Mouse (Mus musculus) kidney, postnatal 14 days (tissue): ENCODE measurements around the gene Lalba.
"Not testable (repeated sequence)": the region's sequence is repeated elsewhere in the genome, so short reads cannot be mapped to it uniquely, and the experiment has no call there.

Experiments used
- DNase-seq: peaks from one replicate; pipeline ENCODE4 v3.0.0; 2022; ENCODE audit warnings: mixed read lengths

The Lalba gene

DNA sequence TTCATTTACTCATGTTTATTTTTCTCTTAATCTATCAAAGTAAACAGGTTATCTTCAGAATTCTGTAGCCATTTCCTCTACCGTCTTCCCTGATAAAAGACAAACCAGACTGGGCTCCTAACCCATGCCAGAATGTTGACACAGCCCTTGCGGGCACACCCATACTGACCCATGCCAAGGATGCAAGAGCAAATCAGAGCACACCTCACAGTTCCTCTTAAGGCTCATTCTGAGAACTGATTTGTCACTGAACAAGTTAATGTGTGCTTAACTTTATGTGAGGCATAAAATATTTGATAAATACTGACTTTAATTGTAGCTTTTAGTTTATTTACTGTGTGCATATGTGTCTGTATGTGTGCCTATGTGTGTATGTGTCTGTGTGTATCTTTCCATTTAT, 8.8 kb upstream of the Lalba start:
- DNase-seq: no peak

DNA sequence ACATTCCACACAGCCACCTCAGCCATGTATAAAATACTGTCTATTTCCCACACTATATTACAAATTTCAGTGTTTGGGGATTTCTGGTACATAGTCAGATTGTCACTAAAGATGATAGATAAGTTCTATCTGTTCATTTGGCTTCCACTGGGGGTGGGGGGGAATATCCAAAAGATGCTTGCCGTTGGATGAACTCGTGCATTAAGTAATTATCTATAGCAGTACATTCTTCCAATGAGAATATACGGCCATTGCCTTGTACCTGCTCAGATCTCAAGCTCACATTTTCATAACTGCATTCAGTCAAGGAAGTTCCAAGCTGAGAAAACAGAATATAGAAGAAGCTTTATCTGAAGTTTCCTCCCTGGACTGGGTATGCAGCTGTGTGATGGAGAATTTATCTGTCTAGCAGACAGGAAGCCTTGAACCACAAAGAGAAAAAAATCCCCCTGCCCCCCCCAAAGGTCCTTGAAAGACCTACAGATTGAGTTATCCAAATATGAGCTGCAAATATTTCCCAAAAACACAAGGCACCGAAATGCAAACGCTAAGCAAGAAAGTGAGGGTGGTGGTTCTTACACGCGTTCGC, 4.0 kb upstream of the Lalba start:
- DNase-seq: no peak

DNA sequence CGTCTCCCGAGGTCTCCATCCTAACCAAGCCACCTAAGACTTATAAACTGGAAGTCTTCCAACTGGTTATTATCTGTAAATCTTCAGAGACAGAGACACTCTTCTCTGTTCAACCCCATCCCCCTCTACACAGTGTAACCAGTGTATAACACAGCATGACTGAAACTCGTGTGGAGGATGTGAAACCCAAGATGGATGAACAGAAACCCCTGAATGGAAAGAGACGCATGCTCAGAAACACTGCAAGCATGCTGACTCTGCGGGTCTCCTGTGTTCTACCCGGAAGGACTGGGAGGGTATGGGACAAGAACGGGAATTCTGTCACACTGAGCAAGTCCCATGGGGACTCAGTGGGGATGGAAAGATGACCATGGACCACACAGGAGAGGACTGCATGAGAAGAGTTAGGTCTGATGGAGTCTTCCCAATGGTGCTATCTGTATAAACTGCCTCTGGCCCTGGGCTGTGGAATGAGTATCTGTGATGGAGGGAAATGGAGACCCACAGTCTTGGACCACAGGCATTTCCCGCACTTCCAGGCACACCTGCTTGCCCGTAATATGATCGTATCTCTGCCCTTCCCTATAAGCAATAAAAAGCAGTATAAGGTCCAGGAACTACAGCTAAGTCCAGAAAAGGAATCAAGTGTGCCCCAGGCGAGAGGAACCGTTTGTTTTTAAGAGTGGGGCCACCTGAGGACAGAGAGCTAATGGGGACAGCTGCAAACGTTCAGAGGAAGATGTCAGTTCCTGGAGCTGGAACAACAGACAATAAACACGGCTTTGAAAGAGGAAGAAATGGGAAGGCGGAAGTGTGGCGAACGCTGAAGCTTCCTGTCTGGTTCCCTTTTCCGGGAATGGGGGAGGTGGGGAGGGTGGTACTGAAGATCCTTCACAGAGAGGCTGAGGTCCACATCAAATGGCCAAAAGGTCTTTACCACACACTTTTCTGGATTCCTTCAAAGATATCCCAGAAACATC, 1.7 kb upstream of the Lalba start:
- peak; percentile 67 for DNase-seq

DNA sequence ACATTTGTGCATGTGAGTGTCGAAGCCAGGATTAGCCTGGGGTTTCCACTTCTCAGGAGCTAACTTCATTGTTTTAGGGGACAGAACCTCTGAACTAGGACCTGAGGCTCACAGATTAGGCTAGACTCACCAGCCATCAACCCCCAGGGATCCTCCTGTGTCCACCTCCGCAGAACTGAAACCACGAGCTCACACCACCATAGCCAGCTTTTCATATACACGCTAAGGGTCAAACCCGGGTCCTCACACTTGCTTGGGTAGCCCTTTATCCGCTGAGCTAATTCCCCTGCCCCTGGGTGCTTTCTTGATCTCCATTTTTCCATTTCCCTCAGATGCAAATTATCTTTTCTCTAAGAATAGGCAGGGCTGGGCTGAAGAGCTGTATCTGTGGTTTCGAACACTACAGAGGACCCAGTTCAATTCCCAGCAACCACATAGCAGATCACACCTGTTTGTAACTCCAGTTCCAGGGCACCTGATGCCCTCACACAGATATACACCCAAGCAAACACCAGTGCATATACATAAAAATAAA, 2.9 kb downstream of the Lalba start:
- DNase-seq: no peak

DNA sequence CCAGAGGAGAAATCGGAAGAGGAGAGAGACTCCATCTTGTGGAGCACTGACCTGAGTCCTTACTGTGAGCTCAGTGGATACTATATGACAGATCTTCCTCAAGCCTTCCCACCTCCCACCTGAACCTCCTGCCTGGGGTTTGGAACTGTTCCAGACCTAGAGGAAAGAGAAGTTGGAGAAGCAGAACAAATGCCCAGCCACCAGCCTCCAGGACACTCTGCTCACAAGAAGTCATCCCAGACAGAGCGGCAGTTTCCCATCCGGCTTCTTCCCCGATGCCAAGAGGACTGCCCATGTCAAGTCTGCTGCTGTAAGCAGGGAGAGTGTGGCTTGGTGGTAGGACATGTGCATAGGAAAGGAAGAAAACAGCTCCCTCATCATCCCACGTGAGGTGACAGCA, 6.2 kb downstream of the Lalba start:
- DNase-seq: no peak

DNA sequence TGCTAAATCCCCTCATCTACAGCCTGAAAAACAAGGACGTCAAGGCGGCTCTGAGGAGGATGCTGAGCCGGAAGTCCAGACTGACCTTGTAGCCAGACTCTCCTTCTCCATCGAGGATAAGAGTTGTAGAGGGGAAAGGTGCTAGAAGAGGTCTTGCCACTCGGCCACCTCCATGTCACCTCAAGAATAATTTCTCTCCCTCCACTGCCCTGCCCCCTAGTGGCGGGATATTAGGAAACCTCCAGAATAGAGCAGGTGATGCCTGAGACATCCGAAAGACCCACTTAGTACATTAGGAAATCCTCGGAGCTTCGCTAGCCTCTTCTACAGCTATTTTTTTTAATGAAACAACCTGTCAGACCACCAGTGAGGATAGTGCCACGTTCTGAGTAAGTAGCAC, 7.1 kb downstream of the Lalba start:
- DNase-seq: peak; percentile 45

DNA sequence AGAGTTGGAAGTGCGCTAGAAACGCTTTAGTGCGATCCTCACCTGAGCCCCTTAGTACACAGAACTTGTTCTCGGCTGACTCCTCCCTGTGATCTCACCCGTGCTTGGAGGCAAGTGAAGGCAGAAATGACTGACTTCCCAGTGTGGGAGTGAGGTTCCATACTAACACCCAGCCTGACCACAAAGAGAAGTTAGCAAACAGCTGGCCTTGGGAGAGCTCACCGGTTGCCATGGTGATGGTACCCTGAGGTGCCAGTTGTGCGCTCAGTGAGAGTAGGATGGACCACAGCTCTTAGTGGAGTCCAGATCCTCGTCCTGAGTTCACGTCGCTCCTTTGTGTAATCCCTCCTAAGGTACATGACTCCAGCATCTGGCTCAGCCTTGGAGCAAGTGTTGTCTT, 7.6 kb downstream of the Lalba start:
- no peak for DNase-seq

DNA sequence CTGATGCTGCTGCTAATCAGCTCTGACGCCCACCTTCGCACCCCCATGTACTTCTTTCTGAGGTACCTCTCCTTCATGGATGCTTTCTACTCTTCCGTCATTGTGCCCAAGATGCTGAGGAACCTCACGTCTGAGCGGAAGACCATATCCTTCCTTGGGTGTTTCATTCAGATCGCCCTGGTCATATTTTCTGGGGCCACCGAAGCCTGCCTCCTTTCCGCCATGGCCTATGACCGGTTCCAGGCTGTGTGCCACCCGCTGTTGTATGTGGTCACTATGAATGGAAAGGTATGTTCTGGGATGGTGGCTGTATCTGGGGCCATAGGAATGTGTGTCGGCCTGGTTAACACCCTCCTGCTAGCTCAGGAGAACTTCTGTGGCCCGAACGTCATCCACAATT, 11.0 kb downstream of the Lalba start:
- no peak for DNase-seq

DNA sequence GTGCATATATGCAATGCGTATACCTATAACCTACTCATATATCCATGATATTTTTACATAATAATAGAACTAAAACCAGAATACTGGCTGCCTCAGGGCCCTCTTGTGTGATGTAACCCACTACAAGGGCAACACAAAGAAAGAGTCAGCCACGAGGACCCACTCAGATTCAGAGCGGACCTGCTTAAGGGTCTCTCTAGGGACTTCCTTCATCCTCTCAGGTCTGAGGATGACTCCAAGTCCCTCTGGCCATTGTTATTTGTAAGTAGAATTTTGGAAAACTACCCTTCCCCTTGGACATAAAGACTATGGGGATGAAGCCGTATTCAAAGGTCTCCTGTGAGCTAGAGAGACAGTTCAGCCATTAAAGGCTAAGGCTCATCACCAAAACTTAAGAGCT, 12.9 kb downstream of the Lalba start, which contains the start of gene OR5BS1P:
Gene OR5BS1P, plus strand, starts transcription at position 301 of the 400 bp plus-strand sequence.
- DNase-seq: no peak

DNA sequence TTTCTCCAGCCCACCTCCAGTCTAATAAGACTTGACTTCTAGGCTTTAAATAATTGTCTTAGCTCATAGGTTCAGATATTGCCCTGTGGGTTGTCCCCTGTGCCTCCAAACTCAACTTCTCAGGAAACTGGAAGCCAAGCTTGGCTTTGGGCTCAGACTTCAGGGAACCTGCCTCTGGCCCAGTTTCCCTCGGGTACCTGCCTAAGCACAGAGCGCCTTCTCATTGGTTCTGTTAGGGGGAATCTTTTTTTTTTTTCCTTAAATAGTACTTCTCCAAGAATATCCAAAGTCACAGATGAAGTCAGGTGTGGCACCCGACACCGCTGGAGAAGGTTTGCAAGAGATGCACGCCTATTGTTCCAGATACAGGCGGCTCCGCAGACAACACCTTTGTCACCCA, 30.2 kb downstream of the Lalba start, which contains the start of gene Olfr281:
Gene Olfr281, plus strand, starts transcription at position 301 of the 400 bp plus-strand sequence.
- DNase-seq: no peak

DNA sequence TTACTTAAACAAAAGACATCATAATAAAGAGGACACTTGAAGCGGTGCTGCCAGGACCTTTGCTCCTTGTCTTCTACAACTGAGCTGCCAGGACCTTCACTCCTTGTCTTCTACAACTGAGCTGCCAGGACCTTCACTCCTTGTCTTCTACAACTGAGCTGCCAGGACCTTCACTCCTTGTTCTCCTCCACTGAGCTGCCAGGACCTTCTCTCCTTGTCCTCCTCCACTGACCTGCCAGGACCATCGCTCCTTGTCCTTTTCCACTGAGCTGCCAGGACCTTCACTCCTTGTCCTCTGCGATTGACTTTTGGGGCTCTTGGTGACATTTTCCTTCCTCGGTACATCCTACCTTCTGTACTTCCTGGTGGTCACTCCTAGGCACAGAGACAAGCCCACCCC, 34.0 kb downstream of the Lalba start:
- DNase-seq: peak; percentile 29

DNA sequence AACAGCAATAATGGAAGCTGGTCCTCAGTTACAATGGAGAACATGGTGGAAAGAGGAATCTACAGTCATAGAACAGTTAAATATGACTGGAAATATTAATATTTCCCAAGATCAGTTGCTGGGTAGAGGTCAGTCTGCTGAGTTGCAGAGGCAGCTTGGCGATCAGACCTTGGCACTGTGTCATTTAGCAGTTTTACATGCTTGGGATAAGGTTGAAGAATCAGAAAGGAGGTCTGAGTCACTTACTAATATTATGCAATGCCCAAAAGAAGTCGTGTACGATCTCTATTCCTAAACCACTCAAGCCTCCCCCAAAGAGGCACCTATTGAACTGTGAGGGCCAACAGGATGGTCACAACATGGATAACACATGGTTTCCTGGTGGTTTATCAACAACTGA, 38.0 kb downstream of the Lalba start:
- no peak for DNase-seq

DNA sequence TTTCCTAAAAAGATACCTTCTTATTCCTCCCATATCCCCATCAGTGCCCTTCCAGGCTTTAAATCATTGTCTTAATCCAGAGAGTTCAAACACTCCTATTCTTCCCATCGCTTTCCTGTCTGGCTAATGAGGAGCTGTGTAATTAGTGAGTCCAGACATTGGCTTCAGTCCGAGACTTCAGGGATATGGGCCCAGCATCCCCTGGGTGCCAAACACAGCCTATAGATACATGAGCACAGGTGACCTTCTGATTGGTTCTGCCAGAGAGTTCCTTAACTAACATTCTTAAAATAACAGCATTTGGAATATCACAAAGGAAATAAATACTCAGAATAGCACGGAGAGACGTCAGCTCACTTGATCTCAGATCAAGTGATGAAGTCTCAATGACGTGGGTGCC, 51.6 kb downstream of the Lalba start, which contains the start of gene Olfr282:
Gene Olfr282, plus strand, starts transcription at position 301 of the 400 bp plus-strand sequence.
- not testable (repeated sequence) for DNase-seq
